Mouse (Mus musculus) liver, embryonic 14.5 days (tissue): ENCODE data around the gene Fras1.

ENCODE experiments used
- CTCF ChIP-seq: IDR thresholded peaks from 2 replicates; pipeline ENCODE4 v1.5.1; 2016; ENCODE audit warnings: antibody characterized with exemption, low read depth, control low read depth
- EP300 ChIP-seq: IDR thresholded peaks from 2 replicates; pipeline ENCODE4 v1.6.1; 2016; ENCODE audit warnings: antibody characterized with exemption, low read depth

GRCm38 (mm10) chr5:96739138-96739878 is 365.6 kb downstream of the Fras1 start:
- TF ChIP-seq CTCF, result no peak
- TF ChIP-seq EP300, result no peak
